Mouse (Mus musculus) monocyte, adult 5-6 weeks (primary cell): Measurements from ENCODE around the gene Rhox4b. TPM values are rescaled to one million over a fixed set of nuclear protein-coding genes. Genes with fewer than 3 reads are reported as not detected.
"Not testable (repeated sequence)": the region's sequence is repeated elsewhere in the genome, so short reads cannot be mapped to it uniquely, and the experiment has no call there.

Experiments used
- ATAC-seq: fragments of 153-309, 156-312 bp; replicated peaks from 2 replicates; pipeline ENCODE4 v1.8.0; 2017; ENCODE audit warnings: mild to moderate bottlenecking; ENCODE audit not compliant: low TSS enrichment, insufficient number of reproducible peaks, severe bottlenecking, poor library complexity, low FRiP score
- total RNA-seq: library from RNA; stranded (forward); fragments of 200-1000, 200-491, 200-594 nt; gene quantifications from 3 replicates; pipeline ENCODE4 v1.2.3, GENCODE M21; 2017

The Rhox4b gene
- total RNA-seq: not detected in 3 replicates

- ATAC-seq: not testable (repeated sequence)
Observed at GRCm38 (mm10) chrX:37432194-37432593, at the start of gene Rhox4b. TSS of gene Rhox4b (plus strand) at chrX:37432494.

GRCm38 (mm10) chrX:37390548-37390947, 41.7 kb upstream of the Rhox4b start, which contains the start of gene Rhox4a2:
TSS of gene Rhox4a2 (plus strand) at chrX:37390848.
- not testable (repeated sequence) for ATAC-seq

GRCm38 (mm10) chrX:37411767-37412166, 20.5 kb upstream of the Rhox4b start, which contains the start of gene Rhox2b:
TSS of gene Rhox2b (plus strand) at chrX:37412067.
- ATAC-seq: not testable (repeated sequence)

- ATAC-seq: not testable (repeated sequence)
Observed at GRCm38 (mm10) chrX:37453380-37453779, 21.1 kb downstream of the Rhox4b start, which contains the start of gene Rhox2c. TSS of gene Rhox2c (plus strand) at chrX:37453680.

- ATAC-seq: not testable (repeated sequence)
Observed at GRCm38 (mm10) chrX:37458285-37458684, 26.0 kb downstream of the Rhox4b start, which contains the start of gene Rhox3c. TSS of gene Rhox3c (plus strand) at chrX:37458585.

GRCm38 (mm10) chrX:37480037-37480436, 47.7 kb downstream of the Rhox4b start, which contains the start of gene Rhox4c:
TSS of gene Rhox4c (plus strand) at chrX:37480337.
- not testable (repeated sequence) for ATAC-seq

Other genes with a start within 250 kb of the Rhox4b start
- 127 to 140 TPM (median 128 TPM) in 3 replicates for gene Ndufa1, start 241.3 kb upstream of the Rhox4b start, total RNA-seq
- 0.29 to 2.1 TPM (median 2.0 TPM) in 3 replicates for gene Rnf113a1, start 241.2 kb upstream of the Rhox4b start, total RNA-seq
- gene Gm9, start 221.5 kb upstream of the Rhox4b start, total RNA-seq: not detected in 3 replicates
- not detected in 3 replicates for gene Rhox1, start 210.2 kb upstream of the Rhox4b start, total RNA-seq
- not detected in 3 replicates for gene Rhox2a, start 187.5 kb upstream of the Rhox4b start, total RNA-seq
- gene Rhox3a, start 182.6 kb upstream of the Rhox4b start, total RNA-seq: not detected in 3 replicates
- not detected in 3 replicates for gene Rhox4a, start 167.2 kb upstream of the Rhox4b start, total RNA-seq
- gene Rhox3a2, start 52.5 kb upstream of the Rhox4b start, total RNA-seq: not detected in 3 replicates
- gene Rhox4a2, start 41.6 kb upstream of the Rhox4b start, total RNA-seq: 0.58 TPM in 1 of 3 replicates, not detected in the others
- gene Rhox2b, start 20.4 kb upstream of the Rhox4b start, total RNA-seq: not detected in 3 replicates
- not detected in 3 replicates for gene Rhox2c, start 21.2 kb downstream of the Rhox4b start, total RNA-seq
- gene Rhox3c, start 26.1 kb downstream of the Rhox4b start, total RNA-seq: not detected in 3 replicates
- gene Rhox4c, start 47.8 kb downstream of the Rhox4b start, total RNA-seq: not detected in 3 replicates
- gene Rhox2d, start 60.9 kb downstream of the Rhox4b start, total RNA-seq: not detected in 3 replicates
- not detected in 3 replicates for gene Rhox4d, start 81.9 kb downstream of the Rhox4b start, total RNA-seq
- not detected in 3 replicates for gene Rhox2e, start 98.0 kb downstream of the Rhox4b start, total RNA-seq
- not detected in 3 replicates for gene Rhox3e, start 109.5 kb downstream of the Rhox4b start, total RNA-seq
- gene Rhox4e, start 124.9 kb downstream of the Rhox4b start, total RNA-seq: not detected in 3 replicates
- not detected in 3 replicates for gene Rhox2f, start 138.9 kb downstream of the Rhox4b start, total RNA-seq
- not detected in 3 replicates for gene Rhox3f, start 148.5 kb downstream of the Rhox4b start, total RNA-seq
- not detected in 3 replicates for gene Rhox4f, start 175.2 kb downstream of the Rhox4b start, total RNA-seq
- gene Rhox3g, start 196.1 kb downstream of the Rhox4b start, total RNA-seq: not detected in 3 replicates
- gene Rhox2g, start 211.0 kb downstream of the Rhox4b start, total RNA-seq: not detected in 3 replicates
- not detected in 3 replicates for gene Rhox4g, start 218.8 kb downstream of the Rhox4b start, total RNA-seq
- not detected in 3 replicates for gene Rhox3h, start 236.3 kb downstream of the Rhox4b start, total RNA-seq
- not detected in 3 replicates for gene Rhox2h, start 240.8 kb downstream of the Rhox4b start, total RNA-seq